Mouse (Mus musculus) kidney, adult 2 months (tissue): ENCODE measurements at regions not wholly inside any gene's neighbourhood (a gene's known extent, or its start where the extent isn't known, plus 50 kb on each side); places are given as distances from the start of the nearest gene placed in this dataset.

Experiments
- DNase-seq: peaks from one replicate; pipeline ENCODE4 v3.0.0; 2021
- H3K27ac ChIP-seq: fragments of 200-500 bp; 2 replicates; pipeline ENCODE4 v1.5.1; 2012; ENCODE audit warnings: low read depth, low read length, control low read depth, inconsistent platforms; ENCODE audit not compliant: insufficient read depth
- H3K27me3 ChIP-seq: fragments of 200-500 bp; replicated peaks from 2 replicates; pipeline ENCODE4 v1.6.1; 2012; ENCODE audit warnings: mild to moderate bottlenecking, moderate library complexity, low read length, inconsistent platforms; ENCODE audit not compliant: control insufficient read depth, insufficient read depth
- H3K36me3 ChIP-seq: fragments of 200-500 bp; 2 replicates; pipeline ENCODE4 v1.6.1; 2012; ENCODE audit warnings: mild to moderate bottlenecking, moderate library complexity, low read length, inconsistent platforms; ENCODE audit not compliant: control insufficient read depth, insufficient read depth
- H3K4me1 ChIP-seq: fragments of 200-500 bp; 2 replicates; pipeline ENCODE4 v1.6.1; 2011; ENCODE audit warnings: low read length; ENCODE audit not compliant: control insufficient read depth, insufficient read depth
- H3K4me3 ChIP-seq: fragments of 200-500 bp; 2 replicates; pipeline ENCODE4 v1.5.1; 2011; ENCODE audit warnings: mild to moderate bottlenecking, low read depth, low read length, control low read depth; ENCODE audit not compliant: insufficient read depth
- CTCF ChIP-seq: fragments of 200-500 bp; conservative IDR thresholded peaks from 2 replicates; pipeline ENCODE4 v1.5.1; 2011; ENCODE audit warnings: low read depth, mild to moderate bottlenecking, control low read depth, low read length, moderate library complexity, mixed read lengths; ENCODE audit not compliant: insufficient read depth, insufficient read length
- POLR2A ChIP-seq: fragments of 200-500 bp; IDR thresholded peaks from one replicate; pipeline ENCODE4 v1.6.1; 2011; ENCODE audit warnings: low read depth, low read length, control low read depth
- WGBS: fragments of 180-500 bp; shearing (Covaris S2); methylation state at CpG from one replicate; pipeline ENCODE4 v1.1.7; 2018; 5-methylcytosine and 5-hydroxymethylcytosine counted together

DNA sequence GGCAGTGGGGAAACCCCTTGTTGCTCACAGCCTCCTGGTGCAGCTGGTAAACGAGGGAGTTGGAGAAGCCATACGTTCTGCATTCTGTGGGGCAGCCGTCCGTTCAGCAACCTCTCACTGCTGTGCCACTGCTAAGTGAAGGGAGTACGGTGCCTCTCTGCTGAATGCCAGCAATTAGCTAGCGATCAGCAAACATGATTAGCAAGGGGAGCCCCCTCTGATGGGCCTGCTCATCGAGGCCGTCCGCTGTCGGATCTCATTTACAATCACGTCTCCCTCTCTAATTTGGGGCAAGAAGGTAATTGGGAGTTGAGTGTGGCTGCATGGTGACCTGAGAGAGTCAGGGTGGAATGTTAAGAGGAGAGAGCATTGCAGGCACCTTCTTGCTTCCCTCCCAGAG, 266.7 kb upstream of the Kcnab2 start:
- Histone ChIP-seq H3K36me3 (no peaks in the 10 kb centered on the region), H3K4me1 (no peaks in the 10 kb centered on the region), H3K27ac (no peak overlapping the region), H3K4me3 (no peak overlapping the region), H3K27me3 (no peaks in the 10 kb centered on the region)
- TF ChIP-seq POLR2A: no peak
- TF ChIP-seq CTCF: no peak
- DNase-seq: no peak
- 31% methylated on average over 11 of the region's 11 CpGs for WGBS

DNA sequence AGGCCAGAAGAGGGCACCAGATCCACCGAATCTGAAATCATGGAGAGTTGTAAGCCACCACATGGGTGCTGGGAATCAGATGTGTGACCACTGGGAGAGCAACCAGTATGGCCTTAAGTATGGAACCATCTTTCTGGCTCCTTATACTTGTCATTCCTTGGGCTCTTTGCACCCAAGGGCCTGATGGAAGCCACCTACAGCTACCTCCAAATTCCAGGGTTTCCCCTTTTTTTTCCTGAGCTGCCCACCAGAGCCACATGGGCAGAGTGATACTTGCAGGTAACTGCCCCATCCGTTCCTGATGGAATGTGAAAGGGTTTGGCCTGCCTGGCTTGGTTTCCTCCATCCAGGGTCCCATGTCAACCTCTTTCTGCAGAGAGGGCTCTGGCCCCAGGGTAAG, 255.3 kb upstream of the Kcnab2 start:
- DNase-seq: no peak
- Histone ChIP-seq H3K4me1 (no peaks in the 10 kb centered on the region), H3K27ac (no peak overlapping the region), H3K36me3 (no peaks in the 10 kb centered on the region), H3K27me3 (no peaks in the 10 kb centered on the region), H3K4me3 (no peak overlapping the region)
- no peak for TF ChIP-seq POLR2A
- no peak for TF ChIP-seq CTCF
- 82% methylated on average over 2 of the region's 2 CpGs for WGBS

DNA sequence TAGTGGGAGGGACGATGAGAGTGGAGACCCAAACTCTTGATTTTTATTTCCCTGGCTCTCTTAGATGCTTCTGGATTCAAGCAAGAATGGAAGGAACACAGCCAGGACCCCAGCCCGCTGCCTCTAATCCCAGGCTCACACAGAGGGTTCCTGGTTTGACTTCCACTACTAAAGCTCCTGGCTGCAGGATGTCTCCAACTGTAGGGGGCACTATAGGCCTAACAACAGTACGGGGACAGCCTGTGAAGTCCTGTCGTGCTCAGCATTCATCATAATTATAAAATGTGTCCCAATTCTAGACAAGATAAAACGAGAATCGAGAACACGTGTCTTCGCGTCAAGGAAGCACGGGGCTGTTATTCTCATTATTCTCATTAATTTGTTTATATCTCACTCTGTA, 254.3 kb upstream of the Kcnab2 start:
- DNase-seq: peak; percentile 10
- Histone ChIP-seq H3K27me3 (no peaks in the 10 kb centered on the region), H3K4me3 (no peak overlapping the region), H3K27ac (no peak overlapping the region), H3K36me3 (no peaks in the 10 kb centered on the region), H3K4me1 (no peaks in the 10 kb centered on the region)
- TF ChIP-seq CTCF (peak; percentile 58), POLR2A (no peak)
- WGBS: 67% methylated on average over 10 of the region's 10 CpGs

DNA sequence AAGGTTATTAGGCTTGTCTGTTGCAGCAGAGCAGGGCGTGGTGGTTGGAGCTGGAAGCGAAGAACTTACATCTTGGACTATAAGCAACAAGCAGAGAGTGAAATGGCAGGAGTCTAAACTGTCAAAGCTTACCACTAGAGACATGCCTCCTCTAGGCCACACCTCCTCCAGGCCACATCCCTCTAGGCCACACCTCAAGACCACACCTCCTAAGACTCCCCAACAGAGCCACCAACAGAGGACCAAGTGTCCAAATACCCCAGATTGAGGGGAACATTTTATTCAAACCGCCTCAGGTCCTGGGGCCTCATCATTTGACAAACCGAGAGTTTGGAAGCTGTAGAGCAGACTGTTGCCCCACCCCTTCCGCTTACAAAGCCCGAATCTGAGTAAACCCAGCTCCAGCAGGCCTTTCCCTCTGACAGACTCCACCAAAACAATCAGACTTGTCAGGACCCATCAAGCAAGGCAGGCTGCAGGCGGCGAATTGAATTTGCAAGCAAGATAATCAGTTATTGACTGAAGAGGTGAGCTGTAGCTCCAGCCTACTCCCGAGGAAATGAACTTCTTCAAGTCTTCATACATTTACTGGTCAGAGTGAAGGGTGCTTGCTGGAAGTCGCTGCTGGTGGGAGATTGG, 253.5 kb upstream of the Kcnab2 start:
- WGBS: 71% methylated on average over 10 of the region's 10 CpGs
- no peak overlapping the region for H3K27ac ChIP-seq
- TF ChIP-seq CTCF (no peak), POLR2A (no peak)

DNA sequence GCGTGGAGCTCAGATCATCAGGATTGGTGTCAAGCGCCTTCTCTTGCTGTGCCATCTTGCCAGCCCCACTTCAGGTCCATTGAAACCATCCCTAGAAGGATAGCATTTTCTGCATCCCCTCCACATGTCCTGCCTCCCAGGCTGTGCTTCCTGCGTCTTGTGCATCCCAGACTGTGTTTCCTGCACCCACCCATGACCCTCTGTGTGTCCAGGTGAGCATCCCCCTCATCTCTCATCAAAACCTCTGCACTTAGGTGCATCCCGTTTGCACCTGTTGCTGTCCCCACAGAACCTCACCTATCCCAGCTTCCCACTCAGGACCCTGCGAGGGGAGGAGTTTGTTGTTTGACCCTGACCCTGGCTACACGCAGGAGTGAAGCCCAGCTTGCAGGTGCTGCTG, 251.8 kb upstream of the Kcnab2 start:
- H3K4me3 ChIP-seq: no peak overlapping the region
- 77% methylated on average over 6 of the region's 6 CpGs for WGBS
- no peaks in the 10 kb centered on the region for H3K36me3 ChIP-seq
- no peak for DNase-seq
- no peak overlapping the region for H3K27ac ChIP-seq
- no peaks in the 10 kb centered on the region for H3K4me1 ChIP-seq
- TF ChIP-seq POLR2A (no peak), CTCF (no peak)
- no peaks in the 10 kb centered on the region for H3K27me3 ChIP-seq

More for the DNA sequence above, 253.5 kb upstream of the Kcnab2 start:
- Histone ChIP-seq H3K4me3 (no peak overlapping the region), H3K27me3 (no peaks in the 10 kb centered on the region), H3K4me1 (no peaks in the 10 kb centered on the region), H3K36me3 (no peaks in the 10 kb centered on the region)
- no peak for DNase-seq

DNA sequence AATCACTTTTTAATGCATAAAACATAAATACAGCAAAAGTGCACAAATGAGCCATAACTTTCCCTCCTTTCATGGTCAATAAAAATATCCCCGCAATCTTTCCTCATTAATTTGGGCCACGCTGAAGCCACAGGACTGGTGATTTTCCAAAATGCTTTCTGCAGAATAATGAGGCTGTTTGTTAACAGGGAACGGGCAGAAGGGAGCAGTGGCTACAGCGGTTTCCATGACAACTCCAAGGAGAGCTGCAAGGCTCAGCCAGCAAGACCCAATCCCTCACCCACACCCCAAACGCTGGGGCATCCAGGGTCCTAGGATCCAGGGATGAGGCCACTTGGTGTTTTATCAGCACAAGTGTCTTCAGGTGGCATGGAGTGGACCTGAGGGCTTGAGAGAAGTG, 248.2 kb upstream of the Kcnab2 start:
- no peak for DNase-seq
- Histone ChIP-seq H3K27ac (no peak overlapping the region), H3K4me1 (no peaks in the 10 kb centered on the region), H3K4me3 (no peak overlapping the region), H3K36me3 (no peaks in the 10 kb centered on the region), H3K27me3 (no peaks in the 10 kb centered on the region)
- WGBS: 46% methylated on average over 5 of the region's 5 CpGs
- TF ChIP-seq CTCF (no peak), POLR2A (no peak)

DNA sequence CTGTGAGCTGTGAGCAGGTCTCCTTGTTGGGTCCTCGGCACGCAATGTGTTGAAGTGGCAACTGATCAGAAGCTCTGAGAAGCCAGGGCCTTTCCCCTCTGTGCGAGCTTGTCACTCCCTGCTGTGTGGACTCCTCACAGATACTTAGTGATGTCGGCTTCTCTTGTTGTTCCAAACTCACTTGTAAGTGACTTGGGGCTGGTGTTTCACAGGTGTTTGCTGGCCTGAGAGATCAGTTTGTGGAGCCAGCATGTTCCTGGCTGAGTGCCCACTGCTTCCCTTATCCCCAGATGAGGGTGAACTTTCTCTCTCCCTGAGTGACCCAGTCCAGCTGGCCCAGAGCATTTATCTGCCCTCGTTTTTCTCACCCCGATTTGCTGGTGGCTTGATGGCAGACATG, 247.8 kb upstream of the Kcnab2 start:
- H3K4me3 ChIP-seq: no peak overlapping the region
- no peak overlapping the region for H3K27ac ChIP-seq
- no peak for DNase-seq
- TF ChIP-seq POLR2A: no peak
- TF ChIP-seq CTCF: no peak
- WGBS: 52% methylated on average over 6 of the region's 6 CpGs
- no peaks in the 10 kb centered on the region for H3K4me1 ChIP-seq
- no peaks in the 10 kb centered on the region for H3K36me3 ChIP-seq
- H3K27me3 ChIP-seq: no peaks in the 10 kb centered on the region
